Comparison of ENCODE assay signal across 1 mouse cellular context in the genomic region with DNA sequence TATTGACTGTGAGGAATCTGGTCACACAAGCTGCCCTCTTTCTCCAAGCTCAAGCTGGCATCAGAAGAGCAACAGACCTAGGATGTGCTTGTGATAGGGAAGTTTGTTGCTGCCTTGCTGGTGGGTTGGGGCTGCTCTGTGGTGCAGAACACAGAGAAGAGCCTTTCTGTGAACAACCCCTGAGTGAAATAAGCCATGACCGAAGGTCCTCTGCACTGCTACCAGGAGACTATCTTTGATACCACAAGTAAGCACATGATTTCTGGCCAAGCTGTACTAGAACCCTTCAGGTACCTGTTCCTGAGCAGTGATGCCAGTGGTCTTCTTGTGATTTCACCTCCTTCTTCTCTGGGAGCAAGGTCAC. TPM values are rescaled to one million over a fixed set of nuclear protein-coding genes. Genes with fewer than 3 reads are reported as not detected.
"Had no signal": no experiment of that assay in that cellular context is flagged by ENCODE, and none has a peak within 500 bp of the region (broad histone marks: within the 10 kb centered on the region; RNA-seq: fewer than 3 reads in every experiment).

No protein-coding gene starts in this region.

RNA-seq across cellular contexts. Expression of gene Gm5431, which starts 0.5 kb away (rescaled TPM):
- total RNA-seq: megakaryocyte-erythroid progenitor cell, adult 5-6 weeks had no signal
